Mouse (Mus musculus) layer of hippocampus, postnatal 14 days (tissue): Measurements from ENCODE around the gene Mgmt. TPM values are rescaled to one million over a fixed set of nuclear protein-coding genes. Genes with fewer than 3 reads are reported as not detected.

Experiments used
- DNase-seq, 2 experiments: peaks; one replicate each; pipeline ENCODE4 v3.0.0; 2021 to 2022; ENCODE audit warnings: low spot score in 2 of 2, mixed read lengths in 1 of 2
- total RNA-seq, 2 experiments: library from RNA; stranded (reverse); gene quantifications; 2 replicates each; pipeline ENCODE4 v1.2.3; 2021

Gene Mgmt
- total RNA-seq, 2 experiments from 2014 or later = 0.60 to 0.90 TPM

GRCm38 (mm10) chr7:136898005-136898404 lies 3.6 kb downstream of the Mgmt start:
- DNase-seq = no peak

- DNase-seq = no peak
These were observed 14.3 kb downstream of the Mgmt start for GRCm38 (mm10) chr7:136908616-136909144.

- DNase-seq = no peak
These were observed 18.5 kb downstream of the Mgmt start for GRCm38 (mm10) chr7:136912901-136913300.

GRCm38 (mm10) chr7:136916021-136916420 lies 21.6 kb downstream of the Mgmt start:
- no peak for DNase-seq

GRCm38 (mm10) chr7:136920976-136921755 lies 26.8 kb downstream of the Mgmt start:
- DNase-seq = no peak

- no peak for DNase-seq
These were observed 27.8 kb downstream of the Mgmt start for GRCm38 (mm10) chr7:136922230-136922629.

GRCm38 (mm10) chr7:136924610-136925260 lies 30.3 kb downstream of the Mgmt start:
- no peak for DNase-seq

GRCm38 (mm10) chr7:136926178-136926577 lies 31.8 kb downstream of the Mgmt start:
- DNase-seq = no peak

GRCm38 (mm10) chr7:136930451-136930850 lies 36.0 kb downstream of the Mgmt start:
- DNase-seq = no peak

GRCm38 (mm10) chr7:136933367-136933766 lies 39.0 kb downstream of the Mgmt start:
- DNase-seq = no peak

- DNase-seq = no peak
These were observed 39.9 kb downstream of the Mgmt start for GRCm38 (mm10) chr7:136934336-136934735.

GRCm38 (mm10) chr7:136934784-136935183 lies 40.4 kb downstream of the Mgmt start:
- DNase-seq = no peak

GRCm38 (mm10) chr7:136938371-136938770 lies 44.0 kb downstream of the Mgmt start:
- no peak for DNase-seq

GRCm38 (mm10) chr7:136942414-136942813 lies 48.0 kb downstream of the Mgmt start:
- no peak for DNase-seq

GRCm38 (mm10) chr7:136943886-136944285 lies 49.5 kb downstream of the Mgmt start:
- no peak for DNase-seq

- no peak for DNase-seq
These were observed 51.3 kb downstream of the Mgmt start for GRCm38 (mm10) chr7:136945697-136946096.

GRCm38 (mm10) chr7:136946131-136946530 lies 51.7 kb downstream of the Mgmt start:
- DNase-seq = no peak

GRCm38 (mm10) chr7:136948275-136948810 lies 53.9 kb downstream of the Mgmt start:
- DNase-seq = no peak

GRCm38 (mm10) chr7:136952608-136953007 lies 58.2 kb downstream of the Mgmt start:
- no peak for DNase-seq

GRCm38 (mm10) chr7:136953251-136953650 lies 58.8 kb downstream of the Mgmt start:
- DNase-seq = no peak

GRCm38 (mm10) chr7:136972361-136972760 lies 77.9 kb downstream of the Mgmt start:
- no peak for DNase-seq

GRCm38 (mm10) chr7:136975001-136975400 lies 80.6 kb downstream of the Mgmt start:
- no peak for DNase-seq
